Mouse (Mus musculus): ENCODE data around the gene H6pd.

- TF ChIP-seq CTCF (IDR thresholded peaks at IDR 0.05; ENCODE audit: extremely low read depth, insufficient read length, insufficient replicate concordance, low read depth, low read length): no peak
- TF ChIP-seq POLR2A (IDR thresholded peaks at IDR 0.05; ENCODE audit: low read depth, low read length): no peak
Observed at GRCm38 (mm10) chr4:150040003-150040581, 31.3 kb upstream of the H6pd start.
